Mouse (Mus musculus) urinary bladder, postnatal 14 days (tissue): ENCODE measurements at regions not wholly inside any gene's neighbourhood (a gene's known extent, or its start where the extent isn't known, plus 50 kb on each side); places are given as distances from the start of the nearest gene placed in this dataset.

Experiments
- DNase-seq: peaks from one replicate; pipeline ENCODE4 v3.0.0; 2021; ENCODE audit warnings: low spot score

- DNase-seq = no peak
These were observed 1284.6 kb upstream of the Cited2 start for GRCm38 (mm10) chr10:16438414-16438813.

GRCm38 (mm10) chr10:16440932-16441640 is 1281.9 kb upstream of the Cited2 start:
- DNase-seq = no peak

DNA sequence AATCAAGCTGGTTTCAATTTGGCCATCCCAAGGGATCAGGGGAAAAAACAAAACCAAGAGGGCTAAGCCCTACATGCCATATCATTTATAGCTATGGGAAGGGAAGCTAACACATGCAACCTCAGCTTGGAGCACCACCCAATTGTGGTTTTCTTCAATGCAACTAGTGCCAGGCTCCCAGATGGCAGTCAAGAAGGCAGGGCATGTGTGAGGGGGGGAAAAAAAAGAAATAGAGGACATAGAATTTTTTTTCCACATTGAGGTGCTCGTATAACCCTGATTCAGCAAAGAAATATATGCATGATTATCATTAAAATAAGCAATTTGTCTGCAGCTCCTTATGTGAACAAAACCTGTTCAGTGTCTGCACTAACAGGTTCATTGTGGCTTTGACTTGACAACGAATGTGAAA is 1281.4 kb upstream of the Cited2 start:
- no peak for DNase-seq

GRCm38 (mm10) chr10:16443901-16444300 is 1279.1 kb upstream of the Cited2 start:
- no peak for DNase-seq

DNA sequence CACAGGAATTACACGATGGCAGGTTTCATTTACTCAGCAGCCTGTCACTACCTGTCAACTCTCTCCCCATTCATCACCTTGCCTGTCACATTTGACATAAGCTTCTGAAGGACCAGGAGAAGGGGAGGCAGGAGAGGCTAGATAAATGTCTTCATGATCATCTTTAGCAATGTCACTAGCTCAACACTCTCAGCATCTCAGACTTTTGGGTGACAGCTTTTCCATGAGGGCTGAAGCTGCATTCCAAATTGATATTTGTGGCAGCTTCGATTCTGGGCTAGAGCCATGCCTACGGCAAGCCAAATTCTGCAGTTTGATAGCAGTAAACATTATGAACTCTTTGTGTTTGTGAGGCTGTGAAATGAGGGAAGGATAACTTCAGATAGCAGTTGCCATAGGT is 1255.1 kb upstream of the Cited2 start:
- no peak for DNase-seq

DNA sequence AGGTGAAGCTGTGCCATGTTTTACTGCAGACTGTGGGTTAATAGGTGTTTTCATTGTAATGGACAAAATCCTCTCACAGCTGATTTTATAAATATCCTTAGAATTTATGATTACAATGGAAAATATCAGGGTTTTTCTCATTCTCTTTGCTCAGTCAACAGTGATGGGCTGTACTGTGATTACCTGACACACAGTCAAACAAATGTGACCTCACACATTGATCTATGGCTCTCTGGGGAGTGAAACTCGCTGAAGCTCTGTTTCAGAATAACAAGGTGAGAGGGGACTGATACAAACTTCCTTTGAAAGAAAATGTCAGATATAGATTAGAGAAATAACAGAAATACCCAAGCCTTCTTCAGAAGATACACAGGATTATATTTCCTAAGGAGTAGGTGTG is 1253.3 kb upstream of the Cited2 start:
- no peak for DNase-seq

DNA sequence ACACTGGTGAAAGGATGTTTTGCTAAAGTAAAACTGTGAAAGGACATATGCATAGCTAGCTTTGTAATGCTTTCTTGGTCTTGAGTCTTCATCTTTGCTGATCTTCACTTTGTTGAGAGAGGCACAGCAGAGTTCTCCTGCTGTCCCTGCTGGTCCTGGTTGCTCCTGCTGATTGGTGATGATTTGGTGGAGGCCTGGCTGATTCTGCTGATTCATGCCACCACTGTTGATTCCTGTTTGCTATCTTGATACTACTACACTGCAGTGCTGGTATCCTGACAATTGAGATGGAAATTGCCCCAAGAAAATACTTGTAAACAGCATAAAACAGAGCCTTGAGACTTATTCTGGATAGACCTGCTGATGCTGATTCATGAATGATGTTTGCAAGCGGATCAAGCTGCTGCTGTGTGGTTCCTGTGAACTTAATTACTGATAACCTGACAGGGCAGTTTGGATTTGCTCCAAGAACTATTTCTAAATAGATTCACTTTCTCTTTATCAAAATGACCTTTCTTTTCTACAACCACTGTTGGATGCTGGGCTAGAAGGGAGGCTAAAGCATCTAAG is 1249.0 kb upstream of the Cited2 start:
- DNase-seq = no peak

DNA sequence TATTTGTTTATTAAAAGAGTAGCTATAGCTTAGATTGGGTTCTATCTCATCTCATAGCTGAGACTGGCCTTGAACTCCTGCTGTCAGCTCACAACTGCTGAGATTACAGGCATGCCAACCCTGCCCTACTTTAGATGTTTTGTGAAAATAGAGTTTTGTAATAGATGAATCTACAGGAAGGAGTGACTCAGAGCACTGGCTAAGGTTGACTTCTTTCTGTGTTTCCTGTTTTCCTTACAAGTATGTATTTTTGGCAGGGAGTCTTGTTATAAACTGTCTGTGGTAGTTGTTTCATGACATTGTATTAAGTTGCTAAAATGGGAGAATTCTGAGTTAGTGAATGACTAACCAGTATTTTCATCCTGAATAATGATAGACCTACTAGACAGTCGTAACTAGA is 1224.4 kb upstream of the Cited2 start:
- no peak for DNase-seq

GRCm38 (mm10) chr10:16507681-16508080 is 1215.3 kb upstream of the Cited2 start:
- DNase-seq = no peak

GRCm38 (mm10) chr10:16508161-16508560 is 1214.9 kb upstream of the Cited2 start:
- DNase-seq = no peak

DNA sequence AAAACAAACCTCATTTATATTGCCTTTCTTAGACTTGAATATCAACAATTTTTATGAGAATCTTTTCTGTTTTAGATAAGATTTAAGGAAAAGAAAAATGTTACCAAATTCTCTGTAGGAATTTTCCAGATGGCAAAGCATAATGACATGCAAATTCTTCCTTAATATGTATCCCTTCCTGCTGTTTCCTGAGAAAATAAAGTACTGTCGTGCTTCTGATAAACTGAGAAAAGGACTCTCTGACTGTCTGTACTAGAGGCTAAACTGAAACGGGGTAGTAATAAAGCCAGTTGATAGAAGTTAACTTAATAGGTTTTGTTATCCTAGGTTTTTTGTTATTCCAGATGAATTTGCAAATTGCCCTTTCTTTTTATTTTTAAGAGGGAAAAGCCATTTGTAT is 1208.4 kb upstream of the Cited2 start:
- no peak for DNase-seq

DNA sequence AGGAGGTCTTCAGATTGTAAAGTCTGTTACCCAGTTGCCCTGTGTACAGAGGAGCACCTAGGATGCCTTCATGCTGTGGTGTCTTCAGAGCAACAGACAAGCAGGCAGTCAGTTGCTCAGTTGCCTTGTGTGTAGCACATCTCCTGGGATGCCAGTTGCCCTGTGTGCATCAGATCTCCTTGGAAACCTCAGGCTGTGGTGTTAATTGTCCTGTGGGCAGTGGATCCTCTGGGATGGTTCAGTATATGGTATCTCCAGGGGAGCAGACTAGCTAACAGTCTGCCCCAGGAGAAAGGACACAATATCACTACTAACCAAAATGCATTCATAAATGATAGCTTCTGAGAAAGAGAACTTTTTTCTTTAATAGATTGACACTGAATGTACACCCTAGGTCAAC is 1201.1 kb upstream of the Cited2 start:
- no peak for DNase-seq

DNA sequence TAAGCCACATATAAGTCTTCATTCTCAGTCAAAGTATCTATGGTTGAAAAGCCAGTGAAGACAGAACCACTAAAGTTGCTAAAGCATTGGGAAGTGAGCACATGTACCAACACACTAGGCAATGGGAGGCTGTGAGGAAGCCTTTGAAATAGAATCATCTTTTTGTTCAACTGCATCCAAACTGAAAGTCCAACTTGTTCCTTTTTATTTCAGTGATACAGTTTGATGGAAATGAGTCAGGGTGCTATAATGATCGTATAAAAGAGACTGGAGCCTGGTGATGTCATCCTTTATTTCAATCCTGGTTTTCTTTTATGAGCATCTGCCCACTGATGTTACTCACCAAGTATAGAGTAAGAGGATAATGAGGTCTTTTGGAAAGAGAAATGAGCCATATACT is 1198.9 kb upstream of the Cited2 start:
- DNase-seq = no peak

DNA sequence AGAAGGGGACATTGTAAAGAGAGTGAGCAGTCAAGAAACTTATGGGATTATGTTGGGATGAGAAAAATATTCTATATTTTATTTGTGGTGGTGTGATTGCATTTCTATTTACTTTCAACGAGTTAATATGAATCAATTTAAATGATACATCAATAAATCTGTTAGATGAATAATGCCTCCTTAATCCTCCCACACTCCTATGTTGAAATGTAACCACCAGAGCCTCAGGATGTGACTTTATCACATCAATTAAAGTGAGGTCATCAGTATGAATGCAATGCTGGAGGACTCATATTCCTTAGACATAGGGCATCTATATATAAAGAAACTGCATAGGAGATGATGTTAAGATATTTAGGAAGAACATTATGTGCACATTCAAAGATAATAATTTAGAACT is 1195.3 kb upstream of the Cited2 start:
- no peak for DNase-seq

GRCm38 (mm10) chr10:16537660-16538059 is 1185.4 kb upstream of the Cited2 start:
- no peak for DNase-seq

- DNase-seq = no peak
These were observed 1184.6 kb upstream of the Cited2 start for GRCm38 (mm10) chr10:16538379-16538778.

DNA sequence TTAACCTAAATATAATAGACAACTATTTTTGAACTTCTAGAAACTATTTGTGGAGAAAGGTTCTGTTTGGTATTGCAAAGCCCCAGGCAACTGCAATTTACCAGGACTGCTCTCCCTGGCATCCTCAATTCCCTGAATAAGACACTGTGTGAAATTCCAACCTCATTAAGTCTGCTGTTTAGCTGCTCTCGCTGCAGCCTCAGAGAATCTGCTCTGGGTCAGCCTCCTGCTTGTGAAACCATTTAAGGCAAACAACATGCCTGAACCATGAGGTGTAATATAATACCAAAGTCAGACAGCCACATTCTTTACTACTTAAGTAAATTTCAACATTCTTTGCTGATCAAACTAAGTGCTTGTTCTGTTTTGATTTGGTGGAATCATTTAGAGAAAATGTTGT is 1177.6 kb upstream of the Cited2 start:
- peak; percentile 16 for DNase-seq

GRCm38 (mm10) chr10:16552861-16553635 is 1170.0 kb upstream of the Cited2 start:
- DNase-seq = peak; percentile 74

- DNase-seq = no peak
These were observed 1148.5 kb upstream of the Cited2 start for GRCm38 (mm10) chr10:16574568-16574967.

GRCm38 (mm10) chr10:16578554-16579078 is 1144.4 kb upstream of the Cited2 start:
- DNase-seq = no peak

DNA sequence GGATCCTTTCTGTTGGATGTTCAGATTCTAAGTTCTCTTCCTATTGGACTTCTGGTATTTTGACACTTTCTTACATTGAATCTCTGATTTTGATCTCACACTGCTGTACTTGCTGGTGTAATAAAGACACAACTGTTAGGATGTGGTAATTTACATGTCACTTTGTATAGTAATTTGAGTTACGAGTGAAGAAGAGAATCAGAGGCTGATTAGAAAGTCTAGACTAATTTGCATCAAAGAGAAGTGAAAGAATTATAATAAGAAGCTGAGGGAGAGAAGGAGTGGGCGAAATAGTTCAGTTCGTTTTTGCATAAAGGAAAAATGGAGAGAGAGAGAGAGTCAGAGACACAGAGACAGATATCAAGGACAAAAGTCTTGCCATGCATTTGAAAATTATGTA is 1142.8 kb upstream of the Cited2 start:
- DNase-seq = no peak

- no peak for DNase-seq
These were observed 1134.2 kb upstream of the Cited2 start for GRCm38 (mm10) chr10:16588833-16589232.

DNA sequence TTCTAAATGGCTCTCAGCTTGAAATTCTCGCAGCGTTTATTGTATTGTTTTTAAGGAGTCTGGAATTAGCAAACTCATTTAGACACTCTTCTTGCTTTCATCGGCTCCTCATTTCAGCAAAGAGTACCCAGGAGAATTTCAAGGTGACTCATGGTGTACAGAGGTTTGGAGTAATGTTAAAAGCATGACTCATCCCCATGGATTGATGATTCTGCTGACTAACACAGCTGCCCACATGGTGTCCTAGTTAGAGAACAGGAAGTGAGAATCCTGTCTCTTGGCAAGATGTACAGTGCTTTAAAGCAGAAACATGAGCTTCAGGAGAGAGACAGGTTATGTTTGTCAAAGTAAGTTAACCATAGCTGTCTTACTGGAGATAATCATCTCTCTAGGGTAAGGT is 1133.6 kb upstream of the Cited2 start:
- peak; percentile 4 for DNase-seq
